Mouse (Mus musculus): ENCODE measurements around the gene Rps3. TPM values are rescaled to one million over a fixed set of nuclear protein-coding genes. Genes with fewer than 3 reads are reported as not detected.
"Not testable (repeated sequence)": the region's sequence is repeated elsewhere in the genome, so short reads cannot be mapped to it uniquely, and the experiment has no call there.

Gene Rps3
- polyA plus RNA-seq, 1 experiment from 2014 or later, result 870 TPM

- H3K36me3 ChIP-seq (ENCODE audit: control insufficient read depth, insufficient read depth, low read length), result no peaks in the 10 kb centered on the region
- no peaks in the 10 kb centered on the region for H3K9me3 ChIP-seq (ENCODE audit: control insufficient read depth, low read length)
- 83% methylated on average over 9 of the region's 9 CpGs for WGBS
- H3K27ac ChIP-seq (ENCODE audit: low read depth, low read length), result no peak overlapping the region
- ATAC-seq (ENCODE audit: low FRiP score, low TSS enrichment), result no peak
- no peak overlapping the region for H3K4me3 ChIP-seq (ENCODE audit: low read length)
- H3K27me3 ChIP-seq (ENCODE audit: control insufficient read depth, insufficient read depth, low read length), result no peaks in the 10 kb centered on the region
- H3K4me2 ChIP-seq (replicated peaks; ENCODE audit: low read depth, low read length), result no peak overlapping the region
- no peaks in the 10 kb centered on the region for H3K4me1 ChIP-seq (ENCODE audit: control insufficient read depth, insufficient read depth, low read length)
- H3K9ac ChIP-seq (ENCODE audit: low read depth, low read length), result no peak overlapping the region
Measured at GRCm38 (mm10) chr7:99516092-99516813, 32.7 kb upstream of the Rps3 start.

GRCm38 (mm10) chr7:99510087-99510501, 26.6 kb upstream of the Rps3 start:
- H3K4me3 ChIP-seq (ENCODE audit: low read length), result no peak overlapping the region
- 14% methylated on average over 8 of the region's 8 CpGs for WGBS
- no peak overlapping the region for H3K4me2 ChIP-seq (replicated peaks; ENCODE audit: low read depth, low read length)
- H3K36me3 ChIP-seq (ENCODE audit: control insufficient read depth, insufficient read depth, low read length), result no peaks in the 10 kb centered on the region
- no peak for ATAC-seq (ENCODE audit: low FRiP score, low TSS enrichment)
- no peak overlapping the region for H3K9ac ChIP-seq (ENCODE audit: low read depth, low read length)
- no peak overlapping the region for H3K27ac ChIP-seq (ENCODE audit: low read depth, low read length)
- peaks cover 4% of the 10 kb centered on the region; the same call in 1 of the 2 replicates for H3K9me3 ChIP-seq (ENCODE audit: control insufficient read depth, low read length)
- H3K27me3 ChIP-seq (ENCODE audit: control insufficient read depth, insufficient read depth, low read length), result no peaks in the 10 kb centered on the region
- no peaks in the 10 kb centered on the region for H3K4me1 ChIP-seq (ENCODE audit: control insufficient read depth, insufficient read depth, low read length)

- WGBS, result 18% methylated on average over 2 of the region's 2 CpGs
- H3K27me3 ChIP-seq (ENCODE audit: control insufficient read depth, insufficient read depth, low read length); H3K36me3 ChIP-seq (ENCODE audit: control insufficient read depth, insufficient read depth, low read length); H3K9ac ChIP-seq (ENCODE audit: low read depth, low read length); ATAC-seq (ENCODE audit: low FRiP score, low TSS enrichment); H3K27ac ChIP-seq (ENCODE audit: low read depth, low read length); H3K4me1 ChIP-seq (ENCODE audit: control insufficient read depth, insufficient read depth, low read length); H3K4me3 ChIP-seq (ENCODE audit: low read length); H3K9me3 ChIP-seq (ENCODE audit: control insufficient read depth, low read length); H3K4me2 ChIP-seq (replicated peaks; ENCODE audit: low read depth, low read length): not testable (repeated sequence)
Measured at GRCm38 (mm10) chr7:99508187-99508586, 24.6 kb upstream of the Rps3 start.

- Histone ChIP-seq H3K4me2 (replicated peaks; ENCODE audit: low read depth, low read length) (no peak overlapping the region), H3K27me3 (ENCODE audit: control insufficient read depth, insufficient read depth, low read length) (no peaks in the 10 kb centered on the region), H3K9me3 (ENCODE audit: control insufficient read depth, low read length) (peaks cover 4% of the 10 kb centered on the region; the same call in 1 of the 2 replicates), H3K4me3 (ENCODE audit: low read length) (no peak overlapping the region), H3K4me1 (ENCODE audit: control insufficient read depth, insufficient read depth, low read length) (no peaks in the 10 kb centered on the region), H3K36me3 (ENCODE audit: control insufficient read depth, insufficient read depth, low read length) (no peaks in the 10 kb centered on the region), H3K27ac (ENCODE audit: low read depth, low read length) (no peak overlapping the region), H3K9ac (ENCODE audit: low read depth, low read length) (no peak overlapping the region)
- ATAC-seq (ENCODE audit: low FRiP score, low TSS enrichment), result no peak
Measured at GRCm38 (mm10) chr7:99504556-99504955, 21.0 kb upstream of the Rps3 start.

- ATAC-seq (ENCODE audit: low FRiP score, low TSS enrichment), result no peak
- no peaks in the 10 kb centered on the region for H3K4me1 ChIP-seq (ENCODE audit: control insufficient read depth, insufficient read depth, low read length)
- no peak overlapping the region for H3K4me2 ChIP-seq (replicated peaks; ENCODE audit: low read depth, low read length)
- no peak overlapping the region for H3K4me3 ChIP-seq (ENCODE audit: low read length)
- no peaks in the 10 kb centered on the region for H3K9me3 ChIP-seq (ENCODE audit: control insufficient read depth, low read length)
- WGBS, result 47% methylated on average over 1 of the region's 1 CpGs
- H3K27ac ChIP-seq (ENCODE audit: low read depth, low read length), result no peak overlapping the region
- H3K36me3 ChIP-seq (ENCODE audit: control insufficient read depth, insufficient read depth, low read length), result no peaks in the 10 kb centered on the region
- no peak overlapping the region for H3K9ac ChIP-seq (ENCODE audit: low read depth, low read length)
- no peaks in the 10 kb centered on the region for H3K27me3 ChIP-seq (ENCODE audit: control insufficient read depth, insufficient read depth, low read length)
Measured at GRCm38 (mm10) chr7:99501148-99501547, 17.6 kb upstream of the Rps3 start.

GRCm38 (mm10) chr7:99500655-99501054, 17.1 kb upstream of the Rps3 start:
- 24% methylated on average over 5 of the region's 5 CpGs for WGBS
- Histone ChIP-seq H3K9me3 (ENCODE audit: control insufficient read depth, low read length) (no peaks in the 10 kb centered on the region), H3K27ac (ENCODE audit: low read depth, low read length) (no peak overlapping the region), H3K27me3 (ENCODE audit: control insufficient read depth, insufficient read depth, low read length) (no peaks in the 10 kb centered on the region), H3K9ac (ENCODE audit: low read depth, low read length) (no peak overlapping the region), H3K36me3 (ENCODE audit: control insufficient read depth, insufficient read depth, low read length) (no peaks in the 10 kb centered on the region), H3K4me2 (replicated peaks; ENCODE audit: low read depth, low read length) (no peak overlapping the region), H3K4me1 (ENCODE audit: control insufficient read depth, insufficient read depth, low read length) (no peaks in the 10 kb centered on the region), H3K4me3 (ENCODE audit: low read length) (no peak overlapping the region)
- 0 out of 2 replicates have a peak, but pooled peaks have one; percentile 15 for ATAC-seq (ENCODE audit: low FRiP score, low TSS enrichment)

GRCm38 (mm10) chr7:99500201-99500600, 16.7 kb upstream of the Rps3 start:
- H3K4me2 ChIP-seq (replicated peaks; ENCODE audit: low read depth, low read length), result no peak overlapping the region
- H3K9ac ChIP-seq (ENCODE audit: low read depth, low read length), result no peak overlapping the region
- H3K4me1 ChIP-seq (ENCODE audit: control insufficient read depth, insufficient read depth, low read length), result no peaks in the 10 kb centered on the region
- H3K9me3 ChIP-seq (ENCODE audit: control insufficient read depth, low read length), result no peaks in the 10 kb centered on the region
- H3K4me3 ChIP-seq (ENCODE audit: low read length), result no peak overlapping the region
- no peaks in the 10 kb centered on the region for H3K27me3 ChIP-seq (ENCODE audit: control insufficient read depth, insufficient read depth, low read length)
- 2% methylated on average over 8 of the region's 8 CpGs for WGBS
- H3K27ac ChIP-seq (ENCODE audit: low read depth, low read length), result no peak overlapping the region
- no peaks in the 10 kb centered on the region for H3K36me3 ChIP-seq (ENCODE audit: control insufficient read depth, insufficient read depth, low read length)
- ATAC-seq (ENCODE audit: low FRiP score, low TSS enrichment), result peak; percentile 91

- H3K9me3 ChIP-seq (ENCODE audit: control insufficient read depth, low read length), result no peaks in the 10 kb centered on the region
- no peaks in the 10 kb centered on the region for H3K4me1 ChIP-seq (ENCODE audit: control insufficient read depth, insufficient read depth, low read length)
- no peak overlapping the region for H3K4me3 ChIP-seq (ENCODE audit: low read length)
- H3K4me2 ChIP-seq (replicated peaks; ENCODE audit: low read depth, low read length), result no peak overlapping the region
- H3K27me3 ChIP-seq (ENCODE audit: control insufficient read depth, insufficient read depth, low read length), result no peaks in the 10 kb centered on the region
- ATAC-seq (ENCODE audit: low FRiP score, low TSS enrichment), result no peak
- WGBS, result 37% methylated on average over 1 of the region's 1 CpGs
- no peak overlapping the region for H3K9ac ChIP-seq (ENCODE audit: low read depth, low read length)
- no peak overlapping the region for H3K27ac ChIP-seq (ENCODE audit: low read depth, low read length)
- H3K36me3 ChIP-seq (ENCODE audit: control insufficient read depth, insufficient read depth, low read length), result no peaks in the 10 kb centered on the region
Measured at GRCm38 (mm10) chr7:99499128-99499527, 15.6 kb upstream of the Rps3 start.

- Histone ChIP-seq H3K9ac (ENCODE audit: low read depth, low read length) (no peak overlapping the region), H3K36me3 (ENCODE audit: control insufficient read depth, insufficient read depth, low read length) (no peaks in the 10 kb centered on the region), H3K4me2 (replicated peaks; ENCODE audit: low read depth, low read length) (no peak overlapping the region), H3K4me3 (ENCODE audit: low read length) (no peak overlapping the region), H3K27me3 (ENCODE audit: control insufficient read depth, insufficient read depth, low read length) (no peaks in the 10 kb centered on the region), H3K4me1 (ENCODE audit: control insufficient read depth, insufficient read depth, low read length) (no peaks in the 10 kb centered on the region), H3K9me3 (ENCODE audit: control insufficient read depth, low read length) (0 out of 2 replicates have a peak, but pooled peaks cover 3% of the 10 kb centered on the region), H3K27ac (ENCODE audit: low read depth, low read length) (no peak overlapping the region)
- ATAC-seq (ENCODE audit: low FRiP score, low TSS enrichment), result no peak
- 81% methylated on average over 5 of the region's 5 CpGs for WGBS
Measured at GRCm38 (mm10) chr7:99489708-99490107, 6.2 kb upstream of the Rps3 start.
